Mouse (Mus musculus) hindbrain, embryonic 10.5 days (tissue): ENCODE measurements around the gene Olfr1532-ps1. TPM values are rescaled to one million over a fixed set of nuclear protein-coding genes. Genes with fewer than 3 reads are reported as not detected.
"Not testable (repeated sequence)": the region's sequence is repeated elsewhere in the genome, so short reads cannot be mapped to it uniquely, and the experiment has no call there.

Source experiments
- DNase-seq: peaks from one replicate; pipeline ENCODE4 v3.0.0-alpha.2; 2017; ENCODE audit warnings: low spot score
- H3K27ac ChIP-seq: fragments of 300-500 bp; sonication (generic); 2 replicates; pipeline ENCODE4 v1.5.1; 2016; ENCODE audit warnings: mild to moderate bottlenecking, moderate library complexity
- H3K27me3 ChIP-seq: fragments of 300-500 bp; sonication (generic); 2 replicates; pipeline ENCODE4 v1.6.1; 2016; ENCODE audit warnings: mild to moderate bottlenecking; ENCODE audit not compliant: poor library complexity, insufficient read depth, severe bottlenecking
- H3K36me3 ChIP-seq: fragments of 300-500 bp; sonication (generic); 2 replicates; pipeline ENCODE4 v1.6.1; 2016; ENCODE audit warnings: mild to moderate bottlenecking, moderate library complexity
- H3K4me1 ChIP-seq: fragments of 300-500 bp; sonication (generic); replicated peaks from 2 replicates; pipeline ENCODE4 v1.6.1; 2016; ENCODE audit warnings: mild to moderate bottlenecking
- H3K4me3 ChIP-seq: fragments of 300-500 bp; sonication (generic); 2 replicates; pipeline ENCODE4 v1.5.1; 2016; ENCODE audit warnings: mild to moderate bottlenecking, moderate library complexity
- H3K9me3 ChIP-seq: fragments of 300-500 bp; sonication (generic); 2 replicates; pipeline ENCODE4 v1.6.1; 2016; ENCODE audit warnings: mild to moderate bottlenecking, moderate library complexity
- WGBS: fragments of 180-500 bp; shearing (Covaris S2); methylation state at CpG from one replicate; pipeline ENCODE4 v1.1.7; 2016; 5-methylcytosine and 5-hydroxymethylcytosine counted together
- polyA plus RNA-seq: library from polyadenylated mRNA; unstranded; fragments of >200 nt; fragmentation: Nextera tagmentation; extraction: Ambion mirVana; gene quantifications from 2 replicates; pipeline ENCODE4 v1.2.1, GENCODE M21; 2016

The Olfr1532-ps1 gene
- polyA plus RNA-seq = not detected in 2 replicates

- DNase-seq = no peak
- H3K27me3 ChIP-seq = no peaks in the 10 kb centered on the region
- no peaks in the 10 kb centered on the region for H3K4me1 ChIP-seq
- no peak within 1 kb of the TSS for H3K4me3 ChIP-seq
- H3K9me3 ChIP-seq = no peaks in the 10 kb centered on the region
- 80% methylated on average over 2 of the region's 2 CpGs for WGBS
- no peaks in the 10 kb centered on the region for H3K36me3 ChIP-seq
- H3K27ac ChIP-seq = no peak within 1 kb of the TSS
Measured at GRCm38 (mm10) chr7:106907676-106908075, at the start of gene Olfr1532-ps1. TSS of gene Olfr1532-ps1 (plus strand) at chr7:106908001.

GRCm38 (mm10) chr7:106862885-106863284 lies 44.9 kb upstream of the Olfr1532-ps1 start, which contains the start of gene Olfr704:
TSS of gene Olfr704 (plus strand) at chr7:106863185.
- Histone ChIP-seq H3K27me3 (no peaks in the 10 kb centered on the region), H3K36me3 (no peaks in the 10 kb centered on the region), H3K4me1 (no peaks in the 10 kb centered on the region), H3K4me3 (no peak within 1 kb of the TSS), H3K27ac (no peak within 1 kb of the TSS), H3K9me3 (0 out of 2 replicates have a peak, but pooled peaks cover 2% of the 10 kb centered on the region)
- no peak for DNase-seq

GRCm38 (mm10) chr7:106876791-106877190 lies 31.0 kb upstream of the Olfr1532-ps1 start, which contains the start of gene Olfr705:
TSS of gene Olfr705 (minus strand) at chr7:106876891.
- no peak for DNase-seq
- Histone ChIP-seq H3K4me1 (no peaks in the 10 kb centered on the region), H3K9me3 (no peaks in the 10 kb centered on the region), H3K27ac (no peak within 1 kb of the TSS), H3K27me3 (no peaks in the 10 kb centered on the region), H3K4me3 (no peak within 1 kb of the TSS), H3K36me3 (no peaks in the 10 kb centered on the region)
- WGBS = 86% methylated on average over 3 of the region's 3 CpGs

GRCm38 (mm10) chr7:106888062-106888461 lies 19.7 kb upstream of the Olfr1532-ps1 start, which contains the start of gene Olfr706:
TSS of gene Olfr706 (minus strand) at chr7:106888162.
- Histone ChIP-seq H3K27ac (no peak within 1 kb of the TSS), H3K4me1 (no peaks in the 10 kb centered on the region), H3K36me3 (no peaks in the 10 kb centered on the region), H3K9me3 (no peaks in the 10 kb centered on the region), H3K4me3 (no peak within 1 kb of the TSS), H3K27me3 (no peaks in the 10 kb centered on the region)
- WGBS = 85% methylated on average over 2 of the region's 2 CpGs
- DNase-seq = no peak

GRCm38 (mm10) chr7:106901141-106901540 lies 6.7 kb upstream of the Olfr1532-ps1 start, which contains the start of gene Olfr707:
TSS of gene Olfr707 (minus strand) at chr7:106901241.
- DNase-seq, H3K4me1 ChIP-seq, H3K27me3 ChIP-seq, H3K9me3 ChIP-seq, H3K36me3 ChIP-seq, H3K4me3 ChIP-seq, H3K27ac ChIP-seq: not testable (repeated sequence)
- WGBS = 88% methylated on average over 3 of the region's 3 CpGs

GRCm38 (mm10) chr7:106920961-106921360 lies 13.2 kb downstream of the Olfr1532-ps1 start:
- H3K27ac ChIP-seq, DNase-seq, H3K27me3 ChIP-seq, H3K4me3 ChIP-seq, H3K36me3 ChIP-seq, H3K4me1 ChIP-seq, H3K9me3 ChIP-seq: not testable (repeated sequence)
- WGBS = 91% methylated on average over 7 of the region's 7 CpGs

GRCm38 (mm10) chr7:106932119-106932518 lies 24.3 kb downstream of the Olfr1532-ps1 start, which contains the start of gene Olfr709-ps1:
TSS of gene Olfr709-ps1 (minus strand) at chr7:106932219.
- Histone ChIP-seq H3K4me1 (no peaks in the 10 kb centered on the region), H3K36me3 (no peaks in the 10 kb centered on the region), H3K4me3 (no peak within 1 kb of the TSS), H3K27me3 (no peaks in the 10 kb centered on the region), H3K9me3 (no peaks in the 10 kb centered on the region), H3K27ac (no peak within 1 kb of the TSS)
- no peak for DNase-seq

GRCm38 (mm10) chr7:106948212-106948611 lies 40.4 kb downstream of the Olfr1532-ps1 start, which contains the start of gene Olfr710:
TSS of gene Olfr710 (minus strand) at chr7:106948312.
- no peaks in the 10 kb centered on the region for H3K27me3 ChIP-seq
- 84% methylated on average over 3 of the region's 3 CpGs for WGBS

GRCm38 (mm10) chr7:106963837-106964236 lies 56.0 kb downstream of the Olfr1532-ps1 start, which contains the start of gene Olfr6:
TSS of gene Olfr6 (minus strand) at chr7:106963937.
- H3K4me3 ChIP-seq = no peak within 1 kb of the TSS
- H3K36me3 ChIP-seq = no peaks in the 10 kb centered on the region
- no peaks in the 10 kb centered on the region for H3K27me3 ChIP-seq
- H3K27ac ChIP-seq = no peak within 1 kb of the TSS
- DNase-seq = no peak
- no peaks in the 10 kb centered on the region for H3K9me3 ChIP-seq
- H3K4me1 ChIP-seq = no peaks in the 10 kb centered on the region
- WGBS = 90% methylated on average over 1 of the region's 1 CpGs

More at GRCm38 (mm10) chr7:106948212-106948611, 40.4 kb downstream of the Olfr1532-ps1 start, which contains the start of gene Olfr710:
- DNase-seq = no peak
- no peaks in the 10 kb centered on the region for H3K36me3 ChIP-seq
- no peak within 1 kb of the TSS for H3K4me3 ChIP-seq
- H3K4me1 ChIP-seq = no peaks in the 10 kb centered on the region
- H3K27ac ChIP-seq = no peak within 1 kb of the TSS
- H3K9me3 ChIP-seq = no peaks in the 10 kb centered on the region

Other genes starting within 250 kb of the Olfr1532-ps1 start
- not detected in 2 replicates for gene Olfr693, start 227.4 kb upstream of the Olfr1532-ps1 start, polyA plus RNA-seq
- not detected in 2 replicates for gene Olfr694, start 216.2 kb upstream of the Olfr1532-ps1 start, polyA plus RNA-seq
- gene Olfr695, start 191.6 kb upstream of the Olfr1532-ps1 start, polyA plus RNA-seq = not detected in 2 replicates
- not detected in 2 replicates for gene Olfr697, start 165.6 kb upstream of the Olfr1532-ps1 start, polyA plus RNA-seq
- not detected in 2 replicates for gene Olfr698, start 152.6 kb upstream of the Olfr1532-ps1 start, polyA plus RNA-seq
- not detected in 2 replicates for gene Olfr699, start 114.8 kb upstream of the Olfr1532-ps1 start, polyA plus RNA-seq
- not detected in 2 replicates for gene Olfr700, start 99.2 kb upstream of the Olfr1532-ps1 start, polyA plus RNA-seq
- gene Olfr701, start 93.9 kb upstream of the Olfr1532-ps1 start, polyA plus RNA-seq = not detected in 2 replicates
- gene Olfr702, start 74.1 kb upstream of the Olfr1532-ps1 start, polyA plus RNA-seq = not detected in 2 replicates
- not detected in 2 replicates for gene Olfr703, start 64.6 kb upstream of the Olfr1532-ps1 start, polyA plus RNA-seq
- gene Olfr704, start 44.8 kb upstream of the Olfr1532-ps1 start, polyA plus RNA-seq = not detected in 2 replicates
- not detected in 2 replicates for gene Olfr705, start 31.1 kb upstream of the Olfr1532-ps1 start, polyA plus RNA-seq
- gene Olfr706, start 19.8 kb upstream of the Olfr1532-ps1 start, polyA plus RNA-seq = not detected in 2 replicates
- not detected in 2 replicates for gene Olfr707, start 6.8 kb upstream of the Olfr1532-ps1 start, polyA plus RNA-seq
- not detected in 2 replicates for gene Olfr709-ps1, start 24.2 kb downstream of the Olfr1532-ps1 start, polyA plus RNA-seq
- gene Olfr710, start 40.3 kb downstream of the Olfr1532-ps1 start, polyA plus RNA-seq = not detected in 2 replicates
- not detected in 2 replicates for gene Olfr6, start 55.9 kb downstream of the Olfr1532-ps1 start, polyA plus RNA-seq
- not detected in 2 replicates for gene Olfr711, start 67.5 kb downstream of the Olfr1532-ps1 start, polyA plus RNA-seq
- gene Olfr2, start 98.1 kb downstream of the Olfr1532-ps1 start, polyA plus RNA-seq = not detected in 2 replicates
- not detected in 2 replicates for gene Olfr713, start 123.2 kb downstream of the Olfr1532-ps1 start, polyA plus RNA-seq
- gene Olfr714, start 163.0 kb downstream of the Olfr1532-ps1 start, polyA plus RNA-seq = not detected in 2 replicates
- not detected in 2 replicates for gene Olfr17, start 185.2 kb downstream of the Olfr1532-ps1 start, polyA plus RNA-seq
- gene Olfr715b, start 202.4 kb downstream of the Olfr1532-ps1 start, polyA plus RNA-seq = not detected in 2 replicates
- gene Olfr715, start 223.1 kb downstream of the Olfr1532-ps1 start, polyA plus RNA-seq = not detected in 2 replicates
- gene Olfr716, start 230.3 kb downstream of the Olfr1532-ps1 start, polyA plus RNA-seq = not detected in 2 replicates